Mouse (Mus musculus): ENCODE measurements around the gene Prss57. TPM values are rescaled to one million over a fixed set of nuclear protein-coding genes. Genes with fewer than 3 reads are reported as not detected.

Gene Prss57
- polyA plus RNA-seq, 1 experiment from 2014 or later, result 0.24 TPM

GRCm38 (mm10) chr10:79794491-79794931 lies 3.8 kb upstream of the Prss57 start:
- no peaks in the 10 kb centered on the region for H3K9me3 ChIP-seq (replicated peaks)
- peak overlapping the region; percentile 93 for H3K4me2 ChIP-seq
- 0 out of 2 replicates have a peak, but pooled peaks cover 2% of the 10 kb centered on the region for H3K36me3 ChIP-seq
- 16% methylated on average over 10 of the region's 10 CpGs for WGBS
- H3K9ac ChIP-seq, result peak overlapping the region; percentile 96
- H3K4me3 ChIP-seq, result peak overlapping the region; percentile 94
- peaks cover 26% of the 10 kb centered on the region for H3K4me1 ChIP-seq (replicated peaks)
- no peaks in the 10 kb centered on the region for H3K27me3 ChIP-seq (replicated peaks)
- peak; percentile 66 for ATAC-seq (ENCODE audit: insufficient number of reproducible peaks, low FRiP score)
- H3K27ac ChIP-seq (ENCODE audit: poor library complexity, severe bottlenecking), result peak overlapping the region; percentile 75

DNA sequence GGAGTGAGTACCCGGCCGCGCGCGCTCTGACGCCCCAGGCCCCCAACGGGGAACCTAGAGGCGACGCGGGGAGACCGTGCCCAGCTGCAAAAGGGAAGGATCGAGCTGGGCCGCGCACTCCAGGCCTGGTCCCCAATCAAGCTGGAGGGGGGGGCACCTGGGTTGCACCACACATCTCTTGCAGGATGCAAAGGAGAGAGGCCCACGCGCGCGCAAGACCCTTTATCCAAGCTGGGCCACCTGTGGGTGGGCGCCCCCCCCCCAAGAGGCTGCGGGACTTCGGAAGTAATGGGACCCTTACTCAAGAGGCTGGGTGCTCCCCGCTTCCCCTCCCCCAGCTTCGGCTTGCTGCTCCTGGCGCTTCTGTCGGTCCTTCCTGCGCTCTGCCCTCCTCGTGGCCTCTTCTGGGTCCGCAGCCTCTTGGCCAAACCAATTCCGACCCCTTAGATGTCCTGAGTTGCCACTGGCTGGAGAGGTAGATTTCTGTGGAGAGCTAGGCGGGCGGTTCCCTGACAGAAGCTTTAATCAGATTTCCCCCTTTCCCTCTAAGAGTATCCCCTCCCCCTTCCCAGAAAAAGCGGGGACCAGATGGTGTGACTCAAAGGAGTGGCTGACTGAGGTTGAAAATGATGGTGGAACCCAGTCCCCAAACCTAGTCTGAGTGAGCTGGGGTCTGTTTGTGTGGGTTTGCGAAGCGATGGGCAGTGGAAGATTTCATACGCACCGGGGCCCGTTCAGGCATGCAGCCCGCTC lies 3.2 kb upstream of the Prss57 start:
- peak; percentile 7; the same call in 1 of the 2 replicates for ATAC-seq (ENCODE audit: insufficient number of reproducible peaks, low FRiP score)
- Histone ChIP-seq H3K27ac (ENCODE audit: poor library complexity, severe bottlenecking) (peak overlapping the region; percentile 75), H3K36me3 (0 out of 2 replicates have a peak, but pooled peaks cover 2% of the 10 kb centered on the region), H3K27me3 (replicated peaks) (no peaks in the 10 kb centered on the region), H3K4me1 (replicated peaks) (peaks cover 26% of the 10 kb centered on the region), H3K9me3 (replicated peaks) (no peaks in the 10 kb centered on the region), H3K4me3 (peak overlapping the region; percentile 94), H3K4me2 (peak overlapping the region; percentile 93), H3K9ac (peak overlapping the region; percentile 96)
- 1% methylated on average over 38 of the region's 38 CpGs for WGBS

GRCm38 (mm10) chr10:79793051-79793737 lies 2.4 kb upstream of the Prss57 start, which contains the start of gene Palm:
Palm (plus strand) TSS chr10:79793572.
- H3K27ac ChIP-seq (ENCODE audit: poor library complexity, severe bottlenecking), result peak within 1 kb of the TSS; percentile 75
- no peaks in the 10 kb centered on the region for H3K27me3 ChIP-seq (replicated peaks)
- 0 out of 2 replicates have a peak, but pooled peaks cover 2% of the 10 kb centered on the region for H3K36me3 ChIP-seq
- peak; percentile 68 for ATAC-seq (ENCODE audit: insufficient number of reproducible peaks, low FRiP score)
- 5% methylated on average over 51 of the region's 51 CpGs for WGBS
- no peaks in the 10 kb centered on the region for H3K9me3 ChIP-seq (replicated peaks)
- H3K4me3 ChIP-seq, result peak within 1 kb of the TSS; percentile 94
- H3K4me1 ChIP-seq (replicated peaks), result peaks cover 24% of the 10 kb centered on the region
- peak within 1 kb of the TSS; percentile 93 for H3K4me2 ChIP-seq
- H3K9ac ChIP-seq, result peak within 1 kb of the TSS; percentile 96

GRCm38 (mm10) chr10:79792339-79793040 lies 1.7 kb upstream of the Prss57 start:
- Histone ChIP-seq H3K36me3 (0 out of 2 replicates have a peak, but pooled peaks cover 2% of the 10 kb centered on the region), H3K27me3 (replicated peaks) (no peaks in the 10 kb centered on the region), H3K9ac (no peak overlapping the region), H3K9me3 (replicated peaks) (no peaks in the 10 kb centered on the region), H3K27ac (ENCODE audit: poor library complexity, severe bottlenecking) (no peak overlapping the region), H3K4me2 (no peak overlapping the region), H3K4me1 (replicated peaks) (peaks cover 21% of the 10 kb centered on the region), H3K4me3 (no peak overlapping the region)
- 76% methylated on average over 5 of the region's 5 CpGs for WGBS
- no peak for ATAC-seq (ENCODE audit: insufficient number of reproducible peaks, low FRiP score)

- H3K4me1 ChIP-seq (replicated peaks), result peaks cover 11% of the 10 kb centered on the region
- no peak overlapping the region for H3K4me2 ChIP-seq
- no peaks in the 10 kb centered on the region for H3K9me3 ChIP-seq (replicated peaks)
- no peaks in the 10 kb centered on the region for H3K36me3 ChIP-seq
- H3K27ac ChIP-seq (ENCODE audit: poor library complexity, severe bottlenecking), result no peak overlapping the region
- peaks cover 14% of the 10 kb centered on the region for H3K27me3 ChIP-seq (replicated peaks)
- ATAC-seq (ENCODE audit: insufficient number of reproducible peaks, low FRiP score), result no peak
- H3K9ac ChIP-seq, result no peak overlapping the region
- WGBS, result 56% methylated on average over 2 of the region's 2 CpGs
- H3K4me3 ChIP-seq, result no peak overlapping the region
Measured at GRCm38 (mm10) chr10:79789581-79789980, 1.2 kb downstream of the Prss57 start.

DNA sequence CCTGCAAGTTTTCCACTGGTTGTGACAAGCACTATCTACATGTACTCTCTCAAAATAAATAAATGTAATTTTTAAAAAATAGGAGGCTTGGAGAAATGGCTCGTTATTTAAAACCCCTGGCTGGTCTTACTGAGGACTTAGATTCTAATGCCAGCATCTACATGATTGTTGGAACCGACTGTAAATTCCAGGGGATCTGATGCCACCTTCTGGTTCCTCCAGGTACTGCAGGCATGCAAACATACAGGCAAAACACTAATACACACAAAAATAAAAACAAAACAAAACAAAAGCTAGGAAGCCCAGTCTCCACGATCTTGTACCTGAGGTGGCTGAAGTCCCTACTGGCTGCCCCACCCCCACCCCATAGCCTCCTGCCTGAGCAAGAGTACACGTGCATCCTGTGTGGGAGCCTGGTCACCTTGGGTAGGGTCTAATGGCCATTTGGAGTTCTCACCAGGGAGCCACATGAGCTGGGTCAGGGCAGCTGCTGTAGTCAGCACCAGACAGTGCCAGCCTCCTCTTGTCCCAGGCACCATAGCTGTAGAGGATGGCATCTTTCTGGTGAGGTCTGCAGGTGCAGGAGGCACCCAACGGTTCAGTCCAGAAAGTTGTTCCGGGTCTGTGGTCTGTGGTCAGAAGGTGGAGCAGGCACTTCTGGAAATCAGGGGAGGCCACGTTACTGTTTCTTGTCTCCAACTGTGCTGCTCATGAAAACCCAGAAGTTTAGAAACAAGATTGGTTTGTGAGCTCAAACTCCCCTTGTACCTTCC lies 2.2 kb downstream of the Prss57 start:
- Histone ChIP-seq H3K36me3 (no peaks in the 10 kb centered on the region), H3K4me3 (no peak overlapping the region), H3K4me1 (replicated peaks) (0 out of 2 replicates have a peak, but pooled peaks cover 4% of the 10 kb centered on the region), H3K9me3 (replicated peaks) (no peaks in the 10 kb centered on the region), H3K9ac (no peak overlapping the region), H3K27me3 (replicated peaks) (peaks cover 20% of the 10 kb centered on the region), H3K27ac (ENCODE audit: poor library complexity, severe bottlenecking) (no peak overlapping the region), H3K4me2 (no peak overlapping the region)
- no peak for ATAC-seq (ENCODE audit: insufficient number of reproducible peaks, low FRiP score)
- WGBS, result 34% methylated on average over 7 of the region's 7 CpGs

- 40% methylated on average over 27 of the region's 27 CpGs for WGBS
- Histone ChIP-seq H3K4me2 (no peak overlapping the region), H3K4me3 (no peak overlapping the region), H3K4me1 (replicated peaks) (peaks cover 16% of the 10 kb centered on the region; the same call in 1 of the 2 replicates), H3K36me3 (no peaks in the 10 kb centered on the region), H3K9me3 (replicated peaks) (no peaks in the 10 kb centered on the region), H3K27me3 (replicated peaks) (peaks cover 51% of the 10 kb centered on the region), H3K27ac (ENCODE audit: poor library complexity, severe bottlenecking) (no peak overlapping the region), H3K9ac (no peak overlapping the region)
- no peak for ATAC-seq (ENCODE audit: insufficient number of reproducible peaks, low FRiP score)
Measured at GRCm38 (mm10) chr10:79783920-79784800, 6.6 kb downstream of the Prss57 start.

GRCm38 (mm10) chr10:79783050-79783449 lies 7.7 kb downstream of the Prss57 start:
- H3K4me1 ChIP-seq (replicated peaks), result peaks cover 22% of the 10 kb centered on the region
- H3K4me3 ChIP-seq, result no peak overlapping the region
- H3K9ac ChIP-seq, result no peak overlapping the region
- no peak overlapping the region for H3K27ac ChIP-seq (ENCODE audit: poor library complexity, severe bottlenecking)
- H3K4me2 ChIP-seq, result no peak overlapping the region
- H3K27me3 ChIP-seq (replicated peaks), result peaks cover 59% of the 10 kb centered on the region
- no peaks in the 10 kb centered on the region for H3K9me3 ChIP-seq (replicated peaks)
- no peak for ATAC-seq (ENCODE audit: insufficient number of reproducible peaks, low FRiP score)
- 62% methylated on average over 7 of the region's 7 CpGs for WGBS
- no peaks in the 10 kb centered on the region for H3K36me3 ChIP-seq

DNA sequence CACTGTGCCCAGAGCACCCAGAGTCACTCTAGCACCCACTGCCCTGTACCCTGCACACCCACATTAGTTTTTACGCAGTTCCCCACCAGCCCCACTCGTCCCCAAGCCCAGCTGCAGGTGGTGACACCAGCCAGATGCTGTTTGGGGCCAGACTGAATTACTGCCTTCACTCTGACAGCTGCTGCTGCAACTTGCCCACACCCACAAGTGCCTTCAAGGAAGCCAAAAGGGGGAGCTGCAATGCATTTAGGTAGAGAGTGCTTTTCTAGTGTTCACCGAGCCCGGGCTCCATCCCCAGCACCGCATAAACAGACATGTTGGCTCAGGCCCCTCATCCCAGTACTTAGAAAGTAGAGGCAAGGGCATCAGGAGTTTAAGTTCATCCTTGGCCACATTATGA lies 8.8 kb downstream of the Prss57 start:
- Histone ChIP-seq H3K36me3 (no peaks in the 10 kb centered on the region), H3K4me2 (no peak overlapping the region), H3K4me3 (no peak overlapping the region), H3K27ac (ENCODE audit: poor library complexity, severe bottlenecking) (no peak overlapping the region), H3K9me3 (replicated peaks) (no peaks in the 10 kb centered on the region), H3K4me1 (replicated peaks) (peaks cover 33% of the 10 kb centered on the region), H3K27me3 (replicated peaks) (peaks cover 58% of the 10 kb centered on the region), H3K9ac (no peak overlapping the region)
- no peak for ATAC-seq (ENCODE audit: insufficient number of reproducible peaks, low FRiP score)
- 62% methylated on average over 5 of the region's 5 CpGs for WGBS

- 29% methylated on average over 21 of the region's 21 CpGs for WGBS
- Histone ChIP-seq H3K4me3 (peak overlapping the region; percentile 49; the same call in 1 of the 2 replicates), H3K9me3 (replicated peaks) (no peaks in the 10 kb centered on the region), H3K27me3 (replicated peaks) (peaks cover 60% of the 10 kb centered on the region), H3K4me1 (replicated peaks) (peaks cover 35% of the 10 kb centered on the region), H3K9ac (no peak overlapping the region), H3K36me3 (no peaks in the 10 kb centered on the region), H3K27ac (ENCODE audit: poor library complexity, severe bottlenecking) (no peak overlapping the region), H3K4me2 (peak overlapping the region; percentile 83)
- no peak for ATAC-seq (ENCODE audit: insufficient number of reproducible peaks, low FRiP score)
Measured at GRCm38 (mm10) chr10:79781139-79781538, 9.6 kb downstream of the Prss57 start.

All from heart, embryonic 12.5 days (tissue).